Comparison of ENCODE assay signal across 9 mouse cellular contexts in the genomic region with DNA sequence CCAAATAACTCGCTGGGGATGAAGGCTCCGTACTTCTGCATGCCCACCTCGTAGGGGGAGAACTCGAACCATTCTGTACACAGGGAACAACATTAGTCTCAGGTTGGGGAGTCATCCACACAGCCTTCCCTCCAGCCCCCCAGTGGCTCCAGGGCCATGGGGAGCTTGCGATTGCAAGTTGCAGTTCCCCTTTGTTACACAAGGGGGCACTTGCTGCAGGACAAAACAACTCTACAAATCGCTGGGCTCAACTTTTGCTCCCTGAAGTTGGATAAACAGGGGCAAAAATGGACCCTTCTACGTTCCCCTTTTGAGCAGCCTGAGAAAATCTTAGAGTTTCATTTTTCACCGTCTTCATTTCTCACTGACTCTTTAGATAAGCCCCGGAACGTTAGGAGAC. TPM values are rescaled to one million over a fixed set of nuclear protein-coding genes. Genes with fewer than 3 reads are reported as not detected.
DNase-seq lines count a peak whose midpoint lies in the region; ATAC-seq and TF ChIP-seq lines count a peak whose summit lies in the region.
"Had no signal": no experiment of that assay in that cellular context is flagged by ENCODE, and none has a peak within 500 bp of the region (broad histone marks: within the 10 kb centered on the region; RNA-seq: fewer than 3 reads in every experiment).

No protein-coding gene starts in this region.

- TF ChIP-seq CTCF in ES-Bruce4 (IDR thresholded peaks at IDR 0.05; ENCODE audit: low read depth, low read length), result peak; percentile 66
- peak; percentile 66; the same call in 1 of the 2 replicates for TF ChIP-seq CTCF in small intestine, adult 2 months (IDR thresholded peaks at IDR 0.05; ENCODE audit: extremely low read depth, insufficient read length, insufficient replicate concordance, low read depth, low read length)

- H3K36me3 ChIP-seq in forebrain, embryonic 11.5 days (ENCODE audit: control insufficient read depth, insufficient read depth, low read length), result no peaks in the 10 kb centered on the region
- no peaks in the 10 kb centered on the region for H3K36me3 ChIP-seq in forebrain, embryonic 15.5 days
- no peaks in the 10 kb centered on the region for H3K36me3 ChIP-seq in ES-Bruce4 (ENCODE audit: control insufficient read depth, insufficient read depth, low read length, poor library complexity, severe bottlenecking)
- no peaks in the 10 kb centered on the region for H3K36me3 ChIP-seq in small intestine, adult 2 months (ENCODE audit: control insufficient read depth, insufficient read depth, low read length)
- H3K36me3 ChIP-seq: limb, embryonic 15.5 days had no signal

- no peaks in the 10 kb centered on the region for H3K27me3 ChIP-seq in forebrain, embryonic 11.5 days (ENCODE audit: control insufficient read depth, insufficient read depth, low read length)
- no peaks in the 10 kb centered on the region for H3K27me3 ChIP-seq in forebrain, embryonic 15.5 days
- H3K27me3 ChIP-seq in ES-Bruce4 (ENCODE audit: control insufficient read depth, insufficient read depth, low read length, poor library complexity, severe bottlenecking), result no peaks in the 10 kb centered on the region
- H3K27me3 ChIP-seq in small intestine, adult 2 months (ENCODE audit: control insufficient read depth, insufficient read depth, low read length), result no peaks in the 10 kb centered on the region
- H3K27me3 ChIP-seq: limb, embryonic 15.5 days had no signal

- peak; percentile 72 for DNase-seq in forebrain, embryonic 11.5 days (ENCODE audit: low spot score)
- peak; percentile 33 for DNase-seq in c-Kit-positive CD71-positive TER-119-positive erythroid progenitor cells, embryonic 14.5 days (ENCODE audit: low spot score)
- peak; percentile 6 to 63 for DNase-seq in layer of hippocampus, adult 18-20 months (ENCODE audit: low spot score in 2 of 2)
- peak; percentile 71 for DNase-seq in lung, postnatal 10 days

- no peak overlapping the region for H3K4me3 ChIP-seq in forebrain, embryonic 11.5 days (ENCODE audit: low read depth, low read length)
- no peak overlapping the region for H3K4me3 ChIP-seq in forebrain, embryonic 15.5 days
- H3K4me3 ChIP-seq in ES-Bruce4 (ENCODE audit: low read depth, low read length), result no peak overlapping the region
- H3K4me3 ChIP-seq in small intestine, adult 2 months (ENCODE audit: low read depth, low read length), result no peak overlapping the region
- H3K4me3 ChIP-seq: limb, embryonic 15.5 days had no signal

- TF ChIP-seq POLR2A in ES-Bruce4 (IDR thresholded peaks at IDR 0.05; ENCODE audit: insufficient read depth, low read length), result no peak
- TF ChIP-seq POLR2A in small intestine, adult 2 months (IDR thresholded peaks at IDR 0.05; ENCODE audit: low read depth, low read length), result no peak

- ATAC-seq in forebrain, embryonic 11.5 days (replicated peaks; ENCODE audit: low FRiP score), result no peak
- ATAC-seq in forebrain, embryonic 15.5 days (replicated peaks), result no peak
- peak; percentile 70; the same call in 1 of the 2 replicates for ATAC-seq in frontal cortex, adult (ENCODE audit: low TSS enrichment)

- H3K9ac ChIP-seq in forebrain, embryonic 11.5 days (ENCODE audit: low read length), result no peak overlapping the region
- no peak overlapping the region for H3K9ac ChIP-seq in forebrain, embryonic 15.5 days (replicated peaks)
- no peak overlapping the region for H3K9ac ChIP-seq in ES-Bruce4 (ENCODE audit: low read depth, poor library complexity, severe bottlenecking)
- H3K9ac ChIP-seq: limb, embryonic 15.5 days had no signal

- WGBS in forebrain, embryonic 11.5 days, result 23% methylated on average over 10 of the region's 10 CpGs
- WGBS in forebrain, embryonic 15.5 days, result 22% methylated on average over 10 of the region's 10 CpGs
- WGBS in small intestine, adult 2 months, result 19% methylated on average over 10 of the region's 10 CpGs

- H3K4me1 ChIP-seq in forebrain, embryonic 11.5 days (replicated peaks; ENCODE audit: control insufficient read depth, insufficient read depth, low read length), result no peaks in the 10 kb centered on the region
- H3K4me1 ChIP-seq in forebrain, embryonic 15.5 days, result no peaks in the 10 kb centered on the region
- H3K4me1 ChIP-seq in ES-Bruce4 (ENCODE audit: control insufficient read depth, insufficient read depth, low read length), result no peaks in the 10 kb centered on the region
- H3K4me1 ChIP-seq in small intestine, adult 2 months (ENCODE audit: control insufficient read depth, insufficient read depth, insufficient read length, low read length), result no peaks in the 10 kb centered on the region
- H3K4me1 ChIP-seq: limb, embryonic 15.5 days had no signal

- H3K4me2 ChIP-seq in forebrain, embryonic 11.5 days (ENCODE audit: low read depth, low read length, severe bottlenecking), result no peak overlapping the region
- no peak overlapping the region for H3K4me2 ChIP-seq in forebrain, embryonic 15.5 days (replicated peaks)
- H3K4me2 ChIP-seq: limb, embryonic 15.5 days had no signal

- no peaks in the 10 kb centered on the region for H3K9me3 ChIP-seq in forebrain, embryonic 11.5 days (ENCODE audit: control insufficient read depth, low read length)
- H3K9me3 ChIP-seq in forebrain, embryonic 15.5 days, result no peaks in the 10 kb centered on the region
- H3K9me3 ChIP-seq in ES-Bruce4 (replicated peaks; ENCODE audit: control insufficient read depth, insufficient read depth, low read length, poor library complexity, severe bottlenecking), result no peaks in the 10 kb centered on the region
- H3K9me3 ChIP-seq: limb, embryonic 15.5 days had no signal

- no peak overlapping the region for H3K27ac ChIP-seq in forebrain, embryonic 11.5 days (ENCODE audit: low read depth, low read length)
- no peak overlapping the region for H3K27ac ChIP-seq in forebrain, embryonic 15.5 days (replicated peaks)
- H3K27ac ChIP-seq in ES-Bruce4 (ENCODE audit: insufficient read depth, low read length), result no peak overlapping the region
- H3K27ac ChIP-seq in small intestine, adult 2 months (ENCODE audit: insufficient read depth, low read depth, low read length), result no peak overlapping the region
- H3K27ac ChIP-seq: limb, embryonic 15.5 days had no signal

- no peak for TF ChIP-seq EP300 in ES-Bruce4 (IDR thresholded peaks at IDR 0.05; ENCODE audit: insufficient read depth, low read depth, low read length)

RNA-seq across cellular contexts. Expression of gene Ehd4, which starts 19.3 kb away (rescaled TPM):
- polyA plus RNA-seq in forebrain, embryonic 11.5 days (2014; fragmentation: Nextera tagmentation; extraction: Ambion mirVana), result 13.1 and 13.9 TPM in 2 replicates
- 9.7 and 11.7 TPM in 2 replicates for polyA plus RNA-seq in forebrain, embryonic 15.5 days (2015; fragmentation: Nextera tagmentation; extraction: Ambion mirVana)
- 24.2 and 24.4 TPM in 2 replicates for polyA plus RNA-seq in ES-Bruce4 (2011; ENCODE audit: insufficient read depth, insufficient read length, low read depth, missing spikeins)
- 1 to 10 TPM; 8.5 to 8.9 TPM for total RNA-seq in layer of hippocampus, adult 18-20 months (2021)
- polyA plus RNA-seq in small intestine, adult 2 months (2012; rRNA removed), result 19.6 and 30.7 TPM in 2 replicates
